Mouse (Mus musculus) induced T-regulatory cell, adult 2 months (primary cell): ENCODE data around the gene Hcn3.
"Not testable (repeated sequence)": the region's sequence is repeated elsewhere in the genome, so short reads cannot be mapped to it uniquely, and the experiment has no call there.

ENCODE experiments used
- DNase-seq: peaks from one replicate; pipeline ENCODE4 v3.0.0-alpha.2; 2012; ENCODE audit warnings: low read depth

Gene Hcn3

GRCm38 (mm10) chr3:89181749-89182500, 21.9 kb upstream of the Hcn3 start:
- no peak for DNase-seq

- DNase-seq: peak; percentile 46
Observed at GRCm38 (mm10) chr3:89179056-89179455, 19.1 kb upstream of the Hcn3 start.

- peak; percentile 46 for DNase-seq
Observed at GRCm38 (mm10) chr3:89178107-89178385, 18.1 kb upstream of the Hcn3 start.

- peak; percentile 98 for DNase-seq
Observed at GRCm38 (mm10) chr3:89177242-89178106, 17.5 kb upstream of the Hcn3 start, which contains the start of gene Scamp3. Scamp3 (plus strand) TSS chr3:89177473.

DNA sequence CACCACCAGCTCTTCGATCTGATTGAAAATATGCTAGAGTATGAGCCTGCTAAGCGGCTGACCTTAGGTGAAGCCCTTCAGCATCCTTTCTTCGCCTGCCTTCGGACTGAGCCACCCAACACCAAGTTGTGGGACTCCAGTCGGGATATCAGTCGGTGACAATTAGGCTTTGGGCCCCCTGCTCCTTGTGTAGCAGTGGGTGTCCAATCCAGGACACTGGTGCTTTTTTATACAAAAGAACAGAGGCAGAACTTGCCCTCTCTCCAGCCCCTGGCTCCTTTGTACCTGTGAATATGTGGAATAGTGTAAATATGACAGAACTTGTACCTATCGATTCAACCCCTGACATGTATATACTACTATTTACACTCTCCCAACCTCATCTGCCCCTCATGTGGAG, 16.4 kb upstream of the Hcn3 start:
- no peak for DNase-seq

- DNase-seq: no peak
Observed at GRCm38 (mm10) chr3:89175544-89175943, 15.5 kb upstream of the Hcn3 start.

DNA sequence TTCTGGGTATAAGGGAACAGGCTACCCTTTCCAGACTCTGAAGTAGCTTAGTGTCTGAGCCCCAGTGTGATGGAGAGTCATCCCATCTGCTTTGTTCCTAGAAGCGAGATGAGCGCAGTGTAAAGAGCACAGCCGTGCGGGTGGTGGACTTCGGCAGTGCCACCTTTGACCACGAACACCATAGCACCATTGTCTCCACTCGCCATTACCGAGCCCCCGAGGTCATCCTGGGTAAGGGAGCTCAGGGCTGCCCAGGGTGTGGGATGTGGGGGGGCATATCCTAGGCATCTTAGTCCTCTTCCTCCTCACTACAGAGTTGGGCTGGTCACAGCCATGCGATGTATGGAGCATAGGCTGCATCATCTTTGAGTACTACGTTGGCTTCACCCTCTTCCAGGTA, 14.8 kb upstream of the Hcn3 start:
- DNase-seq: no peak

DNA sequence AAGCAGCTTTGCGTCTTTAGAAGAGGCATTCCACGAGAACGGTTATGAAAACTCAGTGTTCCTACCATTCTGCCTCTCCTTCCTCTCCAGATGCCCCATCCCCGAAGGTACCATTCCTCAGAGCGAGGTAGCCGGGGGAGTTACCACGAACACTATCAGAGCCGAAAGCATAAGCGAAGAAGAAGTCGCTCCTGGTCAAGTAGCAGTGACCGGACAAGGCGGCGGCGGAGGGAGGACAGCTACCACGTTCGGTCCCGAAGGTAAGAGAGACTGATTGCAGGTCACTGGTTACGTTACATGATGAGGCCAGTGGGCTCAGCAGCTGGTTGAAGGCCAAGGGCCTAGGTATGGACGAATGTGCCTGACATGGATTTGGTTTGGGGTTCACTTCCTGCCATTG, 6.9 kb upstream of the Hcn3 start:
- no peak for DNase-seq

GRCm38 (mm10) chr3:89165268-89165870, 5.4 kb upstream of the Hcn3 start:
- peak; percentile 53 for DNase-seq

GRCm38 (mm10) chr3:89164506-89165267, 4.7 kb upstream of the Hcn3 start, which contains the start of gene Clk2:
Clk2 (plus strand) TSS chr3:89164795.
- DNase-seq: peak; percentile 96

DNA sequence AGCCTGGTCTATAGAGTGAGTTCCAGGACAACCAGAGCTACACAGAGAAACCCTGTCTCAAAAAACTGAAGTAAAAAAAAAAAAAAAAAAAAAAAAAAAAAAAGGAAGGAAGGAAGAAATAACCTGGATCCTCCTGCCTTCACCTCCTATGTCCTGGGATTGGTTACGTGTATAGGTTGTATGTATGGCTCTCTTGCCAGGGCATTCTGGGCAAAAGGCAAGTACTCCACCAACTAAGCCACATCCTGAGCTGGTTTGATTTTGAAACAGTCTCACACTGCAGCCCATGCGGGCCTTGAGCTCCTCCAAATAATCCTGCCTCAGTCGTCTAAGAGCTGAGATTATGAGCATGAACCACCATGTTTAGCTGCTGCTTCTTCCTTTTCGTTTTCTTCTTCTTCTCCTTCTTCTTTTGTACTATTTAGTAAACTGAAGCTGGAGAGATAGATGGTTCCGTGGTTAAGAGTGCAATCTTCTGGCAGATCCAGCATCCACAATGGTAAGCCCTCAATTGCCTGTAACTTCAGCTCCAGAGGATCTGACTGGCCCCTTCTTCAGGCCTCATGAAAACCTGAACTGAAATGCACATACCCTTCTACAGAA, 3.7 kb upstream of the Hcn3 start:
- DNase-seq: peak; percentile 61

DNA sequence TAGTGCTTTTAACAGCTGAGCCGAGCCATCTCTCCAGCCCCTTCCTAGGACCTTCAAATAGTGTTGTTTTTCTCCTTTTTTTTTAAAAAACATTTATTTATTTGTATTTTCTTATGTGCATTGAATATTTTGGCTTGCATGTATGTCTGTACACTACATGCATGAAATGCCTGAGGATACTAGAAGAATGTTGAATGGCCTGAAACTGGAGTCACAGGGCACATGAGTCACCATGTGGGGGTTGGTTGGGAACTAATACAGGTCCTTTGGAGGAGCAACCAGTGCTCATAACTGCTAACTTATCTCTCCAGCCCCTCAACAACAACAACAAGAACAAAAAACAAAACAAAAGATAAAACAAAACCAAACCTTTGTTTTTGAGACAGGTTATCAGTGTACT, 3.1 kb upstream of the Hcn3 start:
- DNase-seq: no peak

- DNase-seq: no peak
Observed at GRCm38 (mm10) chr3:89161786-89162185, 1.8 kb upstream of the Hcn3 start.

GRCm38 (mm10) chr3:89161207-89161606, 1.2 kb upstream of the Hcn3 start:
- not testable (repeated sequence) for DNase-seq

DNA sequence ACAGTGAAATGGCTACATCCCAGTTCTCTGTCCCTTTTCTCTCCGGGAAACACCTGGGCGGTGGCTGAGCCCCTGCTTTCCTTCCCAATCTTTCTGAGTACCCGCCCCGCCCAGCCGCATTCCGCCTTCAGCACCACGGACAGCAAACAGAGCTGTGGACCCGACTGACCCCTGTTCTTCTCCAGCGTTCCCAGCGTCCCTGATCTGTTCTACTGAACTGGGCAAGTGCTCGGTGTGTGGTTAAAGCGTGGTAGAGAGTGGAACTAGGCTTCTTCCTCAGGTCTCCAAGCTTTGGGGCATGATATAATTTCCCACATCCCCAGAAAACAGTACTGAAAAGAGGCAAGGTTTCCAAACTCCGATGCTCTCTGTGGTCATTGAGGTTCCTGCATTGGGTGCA, 785 bp downstream of the Hcn3 start:
- peak; percentile 59 for DNase-seq

DNA sequence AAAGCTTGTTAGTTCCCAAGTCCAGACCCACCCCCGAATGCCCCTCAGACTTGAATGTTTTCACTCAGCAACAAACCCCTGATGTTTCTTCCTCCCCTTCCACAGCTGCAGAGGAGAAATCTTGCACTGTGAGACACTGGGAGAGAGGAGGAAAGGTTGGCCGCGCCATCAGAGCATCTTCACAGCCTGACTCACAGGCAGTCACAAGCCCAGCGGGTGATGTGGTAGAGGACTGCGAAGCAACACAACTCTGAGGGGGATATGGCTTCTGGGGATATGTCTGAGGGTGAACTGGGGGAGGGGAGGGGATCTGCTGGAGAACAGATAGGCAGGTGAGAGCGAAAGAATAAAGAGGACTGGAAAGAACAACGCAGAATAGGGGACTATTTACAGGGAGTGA, 1.3 kb downstream of the Hcn3 start:
- DNase-seq: no peak

DNA sequence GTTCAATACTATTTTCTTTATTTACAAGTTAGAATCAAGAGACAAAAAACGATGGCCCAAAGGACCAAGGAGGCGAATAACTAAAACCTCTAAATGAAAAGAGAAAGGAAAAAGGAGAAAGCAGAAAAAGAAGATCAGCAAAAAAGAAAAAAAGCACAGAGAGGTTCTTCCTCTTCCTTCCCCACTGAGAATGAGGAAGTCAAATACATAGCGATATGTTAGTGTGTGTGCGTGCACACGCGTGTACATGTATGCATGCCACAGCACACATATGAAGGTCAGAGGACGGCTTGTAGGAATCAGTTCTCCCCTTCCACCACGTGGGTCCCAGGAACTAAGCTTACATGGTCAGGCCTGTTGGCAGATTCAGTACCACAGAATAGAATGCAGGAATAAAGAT, 3.0 kb downstream of the Hcn3 start:
- no peak for DNase-seq

DNA sequence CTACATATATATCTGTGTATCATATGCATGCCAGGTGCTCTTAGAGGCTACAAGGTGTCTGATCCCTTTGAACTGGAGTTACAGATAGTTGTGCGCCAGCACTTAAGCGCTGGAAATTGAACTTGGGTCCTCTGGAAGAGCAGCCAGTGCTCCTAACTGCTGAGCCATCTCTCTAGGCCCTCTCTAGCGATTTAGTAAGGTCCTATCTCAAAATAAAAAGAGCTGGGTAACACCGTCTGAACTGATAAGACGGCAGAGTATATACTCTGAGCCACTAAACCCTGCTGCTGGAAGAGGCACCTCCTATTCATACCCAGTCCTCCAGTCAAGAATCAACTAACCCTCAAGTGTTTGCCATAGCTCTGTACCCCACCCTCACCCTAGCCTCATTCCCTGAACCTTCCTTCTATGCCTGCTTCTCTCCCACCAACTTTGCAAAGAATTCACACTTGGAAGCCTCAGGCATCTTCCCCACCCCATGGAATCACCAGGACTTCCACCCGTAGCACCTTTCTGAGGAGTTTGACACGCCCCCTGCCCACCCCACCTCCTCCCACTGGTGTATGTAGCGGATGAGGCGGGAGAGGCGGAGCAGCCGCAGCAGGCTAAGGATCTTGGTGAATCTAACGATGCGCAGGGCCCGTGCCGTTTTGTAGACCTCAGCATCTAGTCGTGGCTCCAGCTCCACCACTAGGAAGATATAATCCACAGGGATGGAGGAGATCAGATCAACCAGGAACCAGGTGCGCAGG, 7.7 kb downstream of the Hcn3 start:
- DNase-seq: no peak

GRCm38 (mm10) chr3:89148567-89148966, 11.4 kb downstream of the Hcn3 start:
- DNase-seq: no peak

DNA sequence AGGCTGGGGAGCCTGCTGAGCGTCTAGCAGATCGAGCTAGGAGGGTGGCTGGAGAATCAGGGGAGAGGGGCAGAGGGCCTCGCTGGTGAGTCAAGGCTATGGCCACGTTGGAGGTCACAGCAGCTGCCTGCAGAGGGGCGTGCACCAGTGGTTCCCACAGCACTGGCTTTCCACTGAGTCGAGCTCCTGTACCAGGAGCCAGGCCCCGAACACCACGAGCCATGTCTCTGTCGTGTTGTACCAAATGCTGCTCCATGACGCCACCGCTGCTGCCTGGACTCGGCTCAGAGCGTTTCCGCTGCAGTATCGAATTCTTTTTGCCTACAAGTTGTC, 12.1 kb downstream of the Hcn3 start:
- no peak for DNase-seq
